Comparison of ENCODE assay signal across 8 mouse cellular contexts in the genomic region with DNA sequence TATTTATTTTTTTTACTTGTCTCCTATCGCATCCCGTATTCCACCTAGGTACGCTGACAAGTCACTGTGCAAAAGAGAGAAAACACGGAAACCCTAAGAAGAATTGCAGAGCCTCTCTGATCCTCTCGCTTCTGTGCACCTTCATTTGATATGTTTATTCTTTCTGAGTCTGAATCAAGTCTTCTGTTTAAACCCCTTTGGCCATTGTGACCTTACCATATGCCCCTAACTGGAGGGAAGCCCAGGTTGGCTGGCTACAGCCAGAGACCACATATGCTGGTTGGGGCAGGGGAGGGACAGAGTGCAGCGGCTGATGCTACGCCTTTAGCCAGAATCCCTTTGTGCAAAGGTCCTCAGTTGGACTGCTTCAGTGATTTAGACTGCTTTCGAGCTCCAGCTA.
DNase-seq lines count a peak whose midpoint lies in the region; ATAC-seq and TF ChIP-seq lines count a peak whose summit lies in the region.

No protein-coding gene starts in this region.

- H3K27me3 ChIP-seq in kidney, embryonic 16.5 days (ENCODE audit: insufficient read depth, low read length) = no peaks in the 10 kb centered on the region
- no peaks in the 10 kb centered on the region for H3K27me3 ChIP-seq in hindbrain, embryonic 15.5 days
- H3K27me3 ChIP-seq in neural tube, embryonic 13.5 days = no peaks in the 10 kb centered on the region
- no peaks in the 10 kb centered on the region for H3K27me3 ChIP-seq in liver, embryonic 11.5 days (replicated peaks; ENCODE audit: control insufficient read depth, insufficient read depth, low read length)

- H3K4me2 ChIP-seq in kidney, embryonic 16.5 days (replicated peaks; ENCODE audit: low read depth, low read length) = peak overlapping the region; percentile 29
- peak overlapping the region; percentile 49 for H3K4me2 ChIP-seq in hindbrain, embryonic 15.5 days
- peak overlapping the region; percentile 32 for H3K4me2 ChIP-seq in neural tube, embryonic 13.5 days
- no peak overlapping the region for H3K4me2 ChIP-seq in liver, embryonic 11.5 days

- no peaks in the 10 kb centered on the region for H3K4me1 ChIP-seq in kidney, embryonic 16.5 days (ENCODE audit: insufficient read depth, low read length)
- H3K4me1 ChIP-seq in cortical plate, adult 2 months (ENCODE audit: control insufficient read depth, insufficient read depth, low read length) = peaks cover 1% of the 10 kb centered on the region; the same call in 1 of the 2 replicates
- peaks cover 19% of the 10 kb centered on the region for H3K4me1 ChIP-seq in hindbrain, embryonic 15.5 days (replicated peaks)
- peaks cover 26% of the 10 kb centered on the region for H3K4me1 ChIP-seq in neural tube, embryonic 13.5 days (replicated peaks)
- H3K4me1 ChIP-seq in liver, embryonic 11.5 days (replicated peaks; ENCODE audit: control insufficient read depth, insufficient read depth, low read length) = no peaks in the 10 kb centered on the region

- no peak overlapping the region for H3K9ac ChIP-seq in kidney, embryonic 16.5 days (replicated peaks; ENCODE audit: low read length)
- peak overlapping the region; percentile 7; the same call in 1 of the 2 replicates for H3K9ac ChIP-seq in hindbrain, embryonic 15.5 days
- no peak overlapping the region for H3K9ac ChIP-seq in neural tube, embryonic 13.5 days
- H3K9ac ChIP-seq in liver, embryonic 11.5 days (ENCODE audit: low read depth, low read length) = no peak overlapping the region

- H3K9me3 ChIP-seq in kidney, embryonic 16.5 days (ENCODE audit: low read length) = no peaks in the 10 kb centered on the region
- no peaks in the 10 kb centered on the region for H3K9me3 ChIP-seq in hindbrain, embryonic 15.5 days
- no peaks in the 10 kb centered on the region for H3K9me3 ChIP-seq in neural tube, embryonic 13.5 days
- H3K9me3 ChIP-seq in liver, embryonic 11.5 days (ENCODE audit: control insufficient read depth, low read length) = no peaks in the 10 kb centered on the region

- no peak for TF ChIP-seq POLR2A in cortical plate, adult 2 months (IDR thresholded peaks at IDR 0.05; ENCODE audit: extremely low read depth, insufficient read depth, low read length)

- TF ChIP-seq CTCF in cortical plate, adult 2 months (IDR thresholded peaks at IDR 0.05; ENCODE audit: extremely low read depth, insufficient read depth, low read length) = no peak

- ATAC-seq in kidney, embryonic 16.5 days (ENCODE audit: low FRiP score, low TSS enrichment) = no peak
- ATAC-seq in hindbrain, embryonic 15.5 days (ENCODE audit: low FRiP score, low read depth) = peak; percentile 69
- peak; percentile 15; the same call in 1 of the 2 replicates for ATAC-seq in neural tube, embryonic 13.5 days (ENCODE audit: low read depth)
- no peak for ATAC-seq in liver, embryonic 11.5 days (replicated peaks; ENCODE audit: low FRiP score)

- DNase-seq in kidney, adult 9 months = no peak
- no peak for DNase-seq in liver, embryonic 11.5 days (ENCODE audit: low spot score)
- DNase-seq in spleen, postnatal 4 days (ENCODE audit: low spot score in 2 of 2) = no peak
- no peak for DNase-seq in thymus, postnatal 4 days

- no peak overlapping the region for H3K27ac ChIP-seq in kidney, embryonic 16.5 days (ENCODE audit: low read length)
- H3K27ac ChIP-seq in cortical plate, adult 2 months (ENCODE audit: insufficient read depth, low read length) = no peak overlapping the region
- H3K27ac ChIP-seq in hindbrain, embryonic 15.5 days (replicated peaks) = peak overlapping the region; percentile 77
- peak overlapping the region; percentile 63 for H3K27ac ChIP-seq in neural tube, embryonic 13.5 days (replicated peaks)
- no peak overlapping the region for H3K27ac ChIP-seq in liver, embryonic 11.5 days (ENCODE audit: low read depth, low read length)

- WGBS in kidney, embryonic 16.5 days = 56% methylated on average over 8 of the region's 8 CpGs
- WGBS in hindbrain, embryonic 15.5 days = 42% methylated on average over 8 of the region's 8 CpGs
- WGBS in neural tube, embryonic 13.5 days = 61% methylated on average over 8 of the region's 8 CpGs
- 76% methylated on average over 8 of the region's 8 CpGs for WGBS in liver, embryonic 11.5 days

- H3K36me3 ChIP-seq in kidney, embryonic 16.5 days (ENCODE audit: insufficient read depth, low read length) = no peaks in the 10 kb centered on the region
- no peaks in the 10 kb centered on the region for H3K36me3 ChIP-seq in hindbrain, embryonic 15.5 days
- H3K36me3 ChIP-seq in neural tube, embryonic 13.5 days = no peaks in the 10 kb centered on the region
- no peaks in the 10 kb centered on the region for H3K36me3 ChIP-seq in liver, embryonic 11.5 days (ENCODE audit: control insufficient read depth, insufficient read depth, low read length)

- no peak overlapping the region for H3K4me3 ChIP-seq in kidney, embryonic 16.5 days (ENCODE audit: low read length)
- H3K4me3 ChIP-seq in cortical plate, adult 2 months (ENCODE audit: insufficient read depth, low read length) = peak overlapping the region; percentile 17; the same call in 1 of the 2 replicates
- peak overlapping the region; percentile 26 for H3K4me3 ChIP-seq in hindbrain, embryonic 15.5 days
- H3K4me3 ChIP-seq in neural tube, embryonic 13.5 days = 0 out of 2 replicates have a peak overlapping the region, but pooled peaks have one; percentile 8
- H3K4me3 ChIP-seq in liver, embryonic 11.5 days (ENCODE audit: low read depth, low read length) = no peak overlapping the region

Comparison
In these comparisons a context has a peak if more than half of its experiments do, and no peak if none do; other contexts are left out.
1. ATAC-seq: peak in hindbrain, embryonic 15.5 days (single experiment) and neural tube, embryonic 13.5 days (single experiment); none in kidney, embryonic 16.5 days (single experiment) and liver, embryonic 11.5 days (single experiment).
2. H3K27ac ChIP-seq: peak in hindbrain, embryonic 15.5 days (single experiment) and neural tube, embryonic 13.5 days (single experiment); none in kidney, embryonic 16.5 days (single experiment), cortical plate, adult 2 months (single experiment) and liver, embryonic 11.5 days (single experiment).
3. H3K4me3 ChIP-seq: peak in cortical plate, adult 2 months (single experiment), hindbrain, embryonic 15.5 days (single experiment) and neural tube, embryonic 13.5 days (single experiment); none in kidney, embryonic 16.5 days (single experiment) and liver, embryonic 11.5 days (single experiment).